Mouse (Mus musculus) MEL (cell line): ENCODE results near the gene Desi2. TPM values are rescaled to one million over a fixed set of nuclear protein-coding genes. Genes with fewer than 3 reads are reported as not detected.
"Not testable (repeated sequence)": the region's sequence is repeated elsewhere in the genome, so short reads cannot be mapped to it uniquely, and the experiment has no call there.

Source experiments
- DNase-seq: peaks from one replicate; pipeline ENCODE4 v3.0.0; 2011; ENCODE audit warnings: low read depth, low spot score
- H3K27ac ChIP-seq: 2 replicates; pipeline ENCODE4 v1.5.1; 2012; ENCODE audit warnings: low read depth, mild to moderate bottlenecking, control low read depth, low read length, moderate library complexity; ENCODE audit not compliant: control insufficient read depth
- H3K27me3 ChIP-seq, 2 experiments: fragments of 150-350 bp in 1 of 2; sonication (generic) in 1 of 2; 2 replicates each; pipeline ENCODE4 v1.6.1; 2012; ENCODE audit warnings: low read length in 2 of 2, mild to moderate bottlenecking in 2 of 2, improper control_type of control experiment in 1 of 2, moderate library complexity in 1 of 2; ENCODE audit not compliant: insufficient read depth in 2 of 2, control insufficient read depth in 1 of 2
- H3K36me3 ChIP-seq, 2 experiments: 2 replicates each; pipeline ENCODE4 v1.6.1; 2012 to 2014; ENCODE audit warnings: low read length in 2 of 2, improper control_type of control experiment in 1 of 2, inconsistent platforms in 1 of 2, mild to moderate bottlenecking in 1 of 2; ENCODE audit not compliant: insufficient read depth in 2 of 2, control insufficient read depth in 1 of 2
- H3K4me1 ChIP-seq, 2 experiments: fragments of 150-350 bp in 1 of 2; sonication (generic) in 1 of 2; 2 replicates each; pipeline ENCODE4 v1.6.1; 2012; ENCODE audit warnings: low read length in 2 of 2, improper control_type of control experiment in 1 of 2, mild to moderate bottlenecking in 1 of 2; ENCODE audit not compliant: insufficient read depth in 2 of 2, control insufficient read depth in 1 of 2
- H3K4me3 ChIP-seq, 2 experiments: fragments of 150-350 bp in 1 of 2; sonication (generic) in 1 of 2; 2 replicates each; pipeline ENCODE4 v1.5.1; 2012; ENCODE audit warnings: low read depth in 2 of 2, low read length in 2 of 2, mild to moderate bottlenecking in 2 of 2, moderate library complexity in 2 of 2, control low read depth in 1 of 2, improper control_type of control experiment in 1 of 2; ENCODE audit not compliant: control insufficient read depth in 1 of 2, insufficient read depth in 1 of 2
- H3K79me2 ChIP-seq: 2 replicates; pipeline ENCODE4 v1.6.1; 2012; ENCODE audit warnings: mild to moderate bottlenecking, low read length, moderate library complexity; ENCODE audit not compliant: control insufficient read depth, poor library complexity, insufficient read depth
- H3K9ac ChIP-seq: 2 replicates; pipeline ENCODE4 v1.6.1; 2012; ENCODE audit warnings: low read depth, mild to moderate bottlenecking, control low read depth, low read length, moderate library complexity; ENCODE audit not compliant: control insufficient read depth, poor library complexity, severe bottlenecking
- H3K9me3 ChIP-seq: fragments of 150-350 bp; sonication (generic); replicated peaks from 2 replicates; pipeline ENCODE4 v1.6.1; 2012; ENCODE audit warnings: mild to moderate bottlenecking, low read length, improper control_type of control experiment, moderate library complexity; ENCODE audit not compliant: insufficient read depth
- BHLHE40 ChIP-seq: IDR thresholded peaks from 2 replicates; pipeline ENCODE4 v1.6.1; 2012; ENCODE audit warnings: low read depth, mild to moderate bottlenecking, inconsistent platforms, low read length, improper control_type of control experiment, borderline replicate concordance
- CHD1 ChIP-seq: IDR thresholded peaks from 2 replicates; pipeline ENCODE4 v1.6.1; 2012; ENCODE audit warnings: low read depth, mild to moderate bottlenecking, inconsistent platforms, low read length, improper control_type of control experiment
- ELF1 ChIP-seq: IDR thresholded peaks from 2 replicates; pipeline ENCODE4 v1.6.1; 2014; ENCODE audit warnings: low read depth, mild to moderate bottlenecking, inconsistent platforms, low read length, improper control_type of control experiment, moderate library complexity
- HCFC1 ChIP-seq: IDR thresholded peaks from 2 replicates; pipeline ENCODE4 v1.6.1; 2012; ENCODE audit warnings: low read depth, mild to moderate bottlenecking, inconsistent platforms, low read length, improper control_type of control experiment, moderate library complexity
- KAT2A ChIP-seq: conservative IDR thresholded peaks from 2 replicates; pipeline ENCODE4 v1.6.1; 2012; ENCODE audit warnings: low read depth, low read length, improper control_type of control experiment, inconsistent platforms
- MAX ChIP-seq: IDR thresholded peaks from 2 replicates; pipeline ENCODE4 v1.6.1; 2011; ENCODE audit warnings: low read length, improper control_type of control experiment
- MYB ChIP-seq: IDR thresholded peaks from 2 replicates; pipeline ENCODE4 v1.6.1; 2011; ENCODE audit warnings: mild to moderate bottlenecking, low read depth, low read length, improper control_type of control experiment
- MYC ChIP-seq: IDR thresholded peaks from 2 replicates; pipeline ENCODE4 v1.6.1; 2011; ENCODE audit warnings: low read depth, mild to moderate bottlenecking, low read length, improper control_type of control experiment, moderate library complexity
- USF1 ChIP-seq: IDR thresholded peaks from 2 replicates; pipeline ENCODE4 v1.6.1; 2014; ENCODE audit warnings: low read depth, mild to moderate bottlenecking, inconsistent platforms, low read length, improper control_type of control experiment, moderate library complexity
- USF2 ChIP-seq, 2 experiments: IDR thresholded peaks; 2 replicates each; pipeline ENCODE4 v1.6.1; 2011 to 2012; ENCODE audit warnings: improper control_type of control experiment in 2 of 2, low read length in 2 of 2, borderline replicate concordance in 1 of 2, inconsistent platforms in 1 of 2, low read depth in 1 of 2, mild to moderate bottlenecking in 1 of 2; ENCODE audit not compliant: insufficient read depth in 1 of 2
- polyA plus RNA-seq, 2 experiments: library from polyadenylated mRNA; stranded (reverse) in 1 of 2; unstranded in 1 of 2; fragments of >175 nt in 1 of 2; fragments of >200 nt in 1 of 2; gene quantifications; 2 replicates each; pipeline versions ENCODE4 v1.2.1 to v1.2.4; 2012; ENCODE audit warnings: low replicate concordance in 2 of 2, low read depth in 1 of 2; ENCODE audit not compliant: insufficient read length in 2 of 2, insufficient read depth in 1 of 2, missing spikeins in 1 of 2
- total RNA-seq: library from RNA; depleted of rRNA; stranded (reverse); fragments of 300-350 nt; gene quantifications from 2 replicates; pipeline ENCODE4 v1.2.3, GENCODE M21; 2012

Desi2 gene
- total and polyA plus RNA-seq, 3 experiments, result 16.9 to 22.3 TPM; not detected in 1

DNA sequence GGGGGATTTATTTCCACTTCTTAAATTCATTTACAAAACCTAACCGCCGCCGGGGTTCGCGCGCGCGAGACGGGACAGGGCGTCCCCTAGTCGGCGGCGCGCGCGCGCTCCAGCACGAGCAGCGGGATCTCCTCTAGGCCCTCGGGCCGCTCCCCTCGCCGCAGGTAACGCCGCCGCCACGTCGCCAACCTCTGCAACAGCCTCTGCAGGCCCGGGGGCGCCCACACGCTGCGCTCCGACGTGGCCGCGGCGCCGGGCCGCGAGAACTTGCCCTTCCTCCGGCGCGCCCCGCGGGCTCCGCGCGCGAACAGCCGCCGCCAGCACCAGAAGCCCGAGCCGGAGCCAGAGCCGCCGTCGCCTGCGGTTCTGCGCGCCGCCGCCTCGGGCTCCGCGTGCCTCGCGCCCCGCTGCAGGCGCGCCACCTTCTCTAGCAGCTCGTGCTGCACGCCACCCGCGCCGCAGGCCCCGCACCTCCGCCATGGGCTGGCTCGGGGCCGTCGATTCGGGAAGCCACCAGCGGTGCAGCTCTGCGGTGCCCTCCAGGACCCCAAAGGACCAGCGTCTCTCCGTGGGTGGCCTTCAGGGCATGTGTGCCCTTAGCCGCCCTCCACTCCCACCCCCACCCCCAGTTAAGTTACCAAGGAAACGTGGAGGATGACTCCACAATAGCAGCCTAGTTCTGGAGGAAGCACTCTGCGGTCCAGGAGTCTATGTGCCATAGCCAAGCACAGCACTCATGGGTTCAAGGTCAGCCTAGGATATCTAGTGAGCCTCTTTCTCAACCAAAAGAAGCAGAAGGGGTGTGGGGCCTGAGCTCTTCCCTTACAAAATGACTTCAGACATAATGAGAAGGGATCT lies 89.1 kb downstream of the Desi2 start:
- Histone ChIP-seq H3K9me3 (no peaks in the 10 kb centered on the region), H3K36me3 (no peaks in the 10 kb centered on the region), H3K27ac (no peak overlapping the region), H3K4me3 (no peak overlapping the region), H3K27me3 (no peaks in the 10 kb centered on the region; a peak in 1 of 4 replicates), H3K79me2 (no peaks in the 10 kb centered on the region)
- no peak for TF ChIP-seq USF2 (IDR thresholded peaks at IDR 0.05; ENCODE audit: borderline replicate concordance in 1 of 2, insufficient read depth in 1 of 2, low read depth in 1 of 2, low read length in 2 of 2)
- TF ChIP-seq MYC, result no peak
- TF ChIP-seq USF1, result no peak
- no peak for TF ChIP-seq MAX
- TF ChIP-seq BHLHE40, result no peak
- TF ChIP-seq HCFC1, result no peak
- TF ChIP-seq, all 39 proteins: peak for 0
- no peak for DNase-seq
- no peaks in the 10 kb centered on the region for H3K4me1 ChIP-seq
- H3K9ac ChIP-seq, result no peak overlapping the region

DNA sequence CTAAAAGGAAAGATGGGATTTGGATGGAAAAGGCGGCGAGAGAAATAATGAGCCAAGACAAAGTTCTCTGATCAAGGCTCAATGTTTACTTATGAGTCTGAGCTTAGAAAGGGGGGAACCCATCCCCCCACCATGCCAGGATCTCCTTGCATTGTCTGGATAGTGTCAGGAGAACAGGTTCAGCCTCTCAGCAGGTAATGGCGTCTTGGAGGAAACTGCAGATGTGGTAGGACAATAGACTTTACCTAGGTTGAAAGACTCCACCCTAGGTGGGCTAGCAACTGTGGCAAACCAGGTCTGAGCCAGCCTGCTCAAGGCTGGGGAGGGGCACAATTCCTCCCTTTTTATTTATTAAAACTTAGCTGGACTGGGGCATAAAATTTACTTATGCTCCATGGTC lies 96.1 kb downstream of the Desi2 start:
- not testable (repeated sequence) for H3K36me3 ChIP-seq, H3K27ac ChIP-seq, H3K79me2 ChIP-seq, H3K4me3 ChIP-seq, H3K4me1 ChIP-seq, H3K9ac ChIP-seq, H3K27me3 ChIP-seq, H3K9me3 ChIP-seq, DNase-seq

DNA sequence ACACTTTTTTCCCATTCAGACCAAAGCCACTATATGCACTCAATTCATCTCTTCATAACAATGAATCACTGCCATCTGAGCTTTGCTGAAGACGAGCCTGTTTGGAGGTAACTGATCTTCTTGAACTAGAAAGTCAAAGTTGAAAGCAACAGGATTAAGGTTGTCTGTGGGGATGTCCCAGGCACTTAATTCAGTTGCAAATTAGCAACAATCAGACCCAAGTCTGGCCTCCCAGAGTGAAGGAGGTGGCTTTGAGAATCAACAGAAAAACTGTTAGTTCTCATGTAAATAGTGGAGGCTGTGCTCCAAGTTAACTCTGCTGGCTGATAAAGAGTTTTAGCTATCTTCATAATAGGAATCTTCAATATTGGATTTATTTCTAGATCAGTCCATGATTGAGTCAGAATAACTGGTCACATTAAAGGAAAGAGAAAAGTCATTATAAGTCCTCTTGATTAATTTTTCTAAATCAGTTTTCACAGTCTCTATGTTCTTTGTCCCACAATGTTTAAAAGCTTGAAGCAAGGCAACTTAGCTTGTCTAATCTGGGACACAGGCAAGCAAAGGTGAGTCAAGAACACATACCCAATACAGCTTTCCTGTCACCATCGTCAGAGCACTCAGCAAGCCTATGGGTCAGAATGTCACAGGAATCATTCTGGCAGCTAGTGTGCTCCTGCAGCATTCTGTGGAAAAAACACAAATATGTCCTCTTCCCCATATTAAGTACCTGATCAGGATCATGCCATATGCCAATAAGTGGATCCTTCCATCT lies 96.9 kb downstream of the Desi2 start:
- no peak for DNase-seq
- no peaks in the 10 kb centered on the region for H3K4me1 ChIP-seq
- H3K27me3 ChIP-seq, result no peaks in the 10 kb centered on the region; a peak in 1 of 4 replicates
- TF ChIP-seq MYC (no peak), USF1 (no peak), CHD1 (no peak), ELF1 (no peak), KAT2A (no peak), MYB (no peak)
- no peak overlapping the region for H3K4me3 ChIP-seq
- H3K27ac ChIP-seq, result no peak overlapping the region
- H3K36me3 ChIP-seq, result no peaks in the 10 kb centered on the region
- no peak overlapping the region for H3K9ac ChIP-seq
- no peaks in the 10 kb centered on the region for H3K9me3 ChIP-seq
- H3K79me2 ChIP-seq, result no peaks in the 10 kb centered on the region
